In the genomic region with DNA sequence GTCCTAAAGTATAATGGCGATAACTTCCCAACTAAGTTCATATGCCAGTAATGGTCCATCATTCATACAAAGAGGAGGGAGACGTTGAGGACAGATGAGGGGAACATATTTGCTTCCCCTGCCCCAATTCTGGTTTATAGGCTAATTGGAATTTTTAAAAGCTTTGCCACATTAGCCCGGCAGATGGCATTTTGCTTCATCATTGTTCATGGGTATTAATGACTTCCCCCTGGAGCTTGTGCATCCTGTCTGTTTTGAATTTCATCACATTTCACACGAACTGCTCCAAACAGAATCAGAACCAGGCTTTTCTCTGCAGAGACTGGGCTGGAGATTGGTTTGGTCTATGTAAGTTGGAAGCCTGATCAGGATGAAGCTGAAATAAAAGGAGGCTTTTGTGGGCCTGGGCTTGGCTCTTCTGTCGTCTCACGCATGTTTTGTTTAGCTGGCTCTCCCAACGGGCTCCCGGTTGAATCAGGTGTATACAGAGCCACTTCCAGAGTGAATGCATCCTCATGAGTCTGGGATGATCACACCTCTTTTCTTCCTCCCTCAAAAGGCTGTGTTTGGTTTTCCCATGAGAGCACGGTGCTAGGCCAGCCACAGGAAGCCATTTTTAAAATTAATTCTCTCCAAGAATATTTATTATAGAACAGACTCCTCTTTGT, we compare ENCODE assay signal across 18 mouse cellular contexts. TPM values are rescaled to one million over a fixed set of nuclear protein-coding genes. Genes with fewer than 3 reads are reported as not detected.
A peak's percentile ranks its signal among the peaks of the same experiment; 100 is the strongest.
DNase-seq lines count a peak whose midpoint lies in the region; ATAC-seq and TF ChIP-seq lines count a peak whose summit lies in the region.
"Had no signal": no experiment of that assay in that cellular context is flagged by ENCODE, and none has a peak within 500 bp of the region (broad histone marks: within the 10 kb centered on the region; RNA-seq: fewer than 3 reads in every experiment).

No protein-coding gene starts in this region.

- no peaks in the 10 kb centered on the region for H3K36me3 ChIP-seq in hindbrain, postnatal 0 days (ENCODE audit: insufficient read depth, low read length)
- H3K36me3 ChIP-seq in hindbrain, embryonic 16.5 days (ENCODE audit: control insufficient read depth, insufficient read depth, low read length), result no peaks in the 10 kb centered on the region
- H3K36me3 ChIP-seq in forebrain, embryonic 12.5 days (replicated peaks), result no peaks in the 10 kb centered on the region
- no peaks in the 10 kb centered on the region for H3K36me3 ChIP-seq in neural tube, embryonic 14.5 days (ENCODE audit: control insufficient read depth, insufficient read depth, low read length)
- no peaks in the 10 kb centered on the region for H3K36me3 ChIP-seq in stomach, postnatal 0 days (ENCODE audit: control insufficient read depth, insufficient read depth, low read length)
- H3K36me3 ChIP-seq in liver, embryonic 11.5 days (ENCODE audit: control insufficient read depth, insufficient read depth, low read length), result no peaks in the 10 kb centered on the region
- H3K36me3 ChIP-seq in liver, postnatal 0 days (replicated peaks; ENCODE audit: insufficient read depth, low read length), result no peaks in the 10 kb centered on the region
- H3K36me3 ChIP-seq: G1E; liver, embryonic 12.5 days; midbrain, embryonic 12.5 days had no signal

- no peak overlapping the region for H3K4me3 ChIP-seq in hindbrain, postnatal 0 days (ENCODE audit: low read length)
- no peak overlapping the region for H3K4me3 ChIP-seq in hindbrain, embryonic 16.5 days (ENCODE audit: low read length)
- H3K4me3 ChIP-seq in forebrain, embryonic 12.5 days (replicated peaks), result no peak overlapping the region
- no peak overlapping the region for H3K4me3 ChIP-seq in neural tube, embryonic 14.5 days (ENCODE audit: low read depth, low read length)
- H3K4me3 ChIP-seq in stomach, postnatal 0 days (ENCODE audit: low read depth, low read length), result no peak overlapping the region
- H3K4me3 ChIP-seq in liver, embryonic 11.5 days (ENCODE audit: low read depth, low read length), result no peak overlapping the region
- H3K4me3 ChIP-seq in liver, postnatal 0 days (ENCODE audit: low read depth, low read length), result no peak overlapping the region
- H3K4me3 ChIP-seq: embryonic facial prominence, embryonic 15.5 days; liver, embryonic 12.5 days; midbrain, embryonic 12.5 days had no signal

- TF ChIP-seq CTCF in hindbrain, postnatal 0 days (IDR thresholded peaks at IDR 0.05; ENCODE audit: low read depth), result peak; percentile 35; the same call in 1 of the 2 replicates
- TF ChIP-seq CTCF in stomach, postnatal 0 days (IDR thresholded peaks at IDR 0.05; ENCODE audit: low read depth), result no peak
- no peak for TF ChIP-seq CTCF in liver, postnatal 0 days (IDR thresholded peaks at IDR 0.05; ENCODE audit: low read depth)

- H3K27ac ChIP-seq in hindbrain, postnatal 0 days, result no peak overlapping the region
- no peak overlapping the region for H3K27ac ChIP-seq in hindbrain, embryonic 16.5 days (ENCODE audit: low read depth, low read length)
- H3K27ac ChIP-seq in forebrain, embryonic 12.5 days, result peak overlapping the region; percentile 53
- peak overlapping the region; percentile 62; the same call in 1 of the 2 replicates for H3K27ac ChIP-seq in neural tube, embryonic 14.5 days (ENCODE audit: low read depth, low read length)
- H3K27ac ChIP-seq in stomach, postnatal 0 days (replicated peaks), result no peak overlapping the region
- no peak overlapping the region for H3K27ac ChIP-seq in liver, embryonic 11.5 days (ENCODE audit: low read depth, low read length)
- H3K27ac ChIP-seq in liver, postnatal 0 days (ENCODE audit: low read depth), result no peak overlapping the region
- H3K27ac ChIP-seq: embryonic facial prominence, embryonic 15.5 days; liver, embryonic 12.5 days; midbrain, embryonic 12.5 days had no signal

- 0 out of 2 replicates have a peak, but pooled peaks have one; percentile 53 for ATAC-seq in hindbrain, postnatal 0 days
- no peak for ATAC-seq in hindbrain, embryonic 16.5 days
- ATAC-seq in forebrain, embryonic 12.5 days (ENCODE audit: low FRiP score), result no peak
- ATAC-seq in neural tube, embryonic 14.5 days (ENCODE audit: low read depth), result no peak
- ATAC-seq in stomach, postnatal 0 days (ENCODE audit: low FRiP score, low TSS enrichment), result no peak
- ATAC-seq in liver, embryonic 11.5 days (replicated peaks; ENCODE audit: low FRiP score), result no peak
- no peak for ATAC-seq in liver, postnatal 0 days
- ATAC-seq: liver, embryonic 12.5 days had no signal

- H3K27me3 ChIP-seq in hindbrain, postnatal 0 days (ENCODE audit: insufficient read depth, low read length), result no peaks in the 10 kb centered on the region
- H3K27me3 ChIP-seq in hindbrain, embryonic 16.5 days (replicated peaks; ENCODE audit: control insufficient read depth, insufficient read depth, low read length), result no peaks in the 10 kb centered on the region
- H3K27me3 ChIP-seq in forebrain, embryonic 12.5 days, result no peaks in the 10 kb centered on the region
- H3K27me3 ChIP-seq in neural tube, embryonic 14.5 days (ENCODE audit: control insufficient read depth, insufficient read depth, low read length), result no peaks in the 10 kb centered on the region
- H3K27me3 ChIP-seq in stomach, postnatal 0 days (ENCODE audit: control insufficient read depth, insufficient read depth, low read length), result no peaks in the 10 kb centered on the region
- H3K27me3 ChIP-seq in liver, embryonic 11.5 days (replicated peaks; ENCODE audit: control insufficient read depth, insufficient read depth, low read length), result no peaks in the 10 kb centered on the region
- H3K27me3 ChIP-seq in liver, postnatal 0 days (ENCODE audit: insufficient read depth, low read length), result no peaks in the 10 kb centered on the region
- H3K27me3 ChIP-seq: embryonic facial prominence, embryonic 15.5 days; liver, embryonic 12.5 days; midbrain, embryonic 12.5 days had no signal

- no peaks in the 10 kb centered on the region for H3K9me3 ChIP-seq in hindbrain, postnatal 0 days (ENCODE audit: low read length)
- H3K9me3 ChIP-seq in hindbrain, embryonic 16.5 days (ENCODE audit: control insufficient read depth, low read length), result no peaks in the 10 kb centered on the region
- no peaks in the 10 kb centered on the region for H3K9me3 ChIP-seq in forebrain, embryonic 12.5 days
- no peaks in the 10 kb centered on the region for H3K9me3 ChIP-seq in neural tube, embryonic 14.5 days (ENCODE audit: control insufficient read depth, low read length)
- no peaks in the 10 kb centered on the region for H3K9me3 ChIP-seq in stomach, postnatal 0 days (ENCODE audit: control insufficient read depth, low read length)
- no peaks in the 10 kb centered on the region for H3K9me3 ChIP-seq in liver, embryonic 11.5 days (ENCODE audit: control insufficient read depth, low read length)
- H3K9me3 ChIP-seq in liver, postnatal 0 days (ENCODE audit: low read length), result no peaks in the 10 kb centered on the region
- H3K9me3 ChIP-seq: embryonic facial prominence, embryonic 15.5 days; G1E; liver, embryonic 12.5 days; midbrain, embryonic 12.5 days had no signal

- 53% methylated on average over 9 of the region's 9 CpGs for WGBS in hindbrain, postnatal 0 days
- WGBS in hindbrain, embryonic 16.5 days, result 53% methylated on average over 9 of the region's 9 CpGs
- 69% methylated on average over 9 of the region's 9 CpGs for WGBS in forebrain, embryonic 12.5 days
- 53% methylated on average over 9 of the region's 9 CpGs for WGBS in neural tube, embryonic 14.5 days
- 70% methylated on average over 9 of the region's 9 CpGs for whole genome bisulfite sequencing in stomach, postnatal 0 days
- WGBS in liver, embryonic 11.5 days, result 79% methylated on average over 9 of the region's 9 CpGs
- WGBS in liver, postnatal 0 days (ENCODE audit: insufficient replicate concordance), result 67% methylated on average over 9 of the region's 9 CpGs

- H3K9ac ChIP-seq in hindbrain, postnatal 0 days (replicated peaks; ENCODE audit: low read length), result no peak overlapping the region
- no peak overlapping the region for H3K9ac ChIP-seq in hindbrain, embryonic 16.5 days (ENCODE audit: low read depth, low read length)
- no peak overlapping the region for H3K9ac ChIP-seq in forebrain, embryonic 12.5 days
- no peak overlapping the region for H3K9ac ChIP-seq in neural tube, embryonic 14.5 days (replicated peaks; ENCODE audit: low read depth, low read length)
- H3K9ac ChIP-seq in stomach, postnatal 0 days (ENCODE audit: low read length), result no peak overlapping the region
- H3K9ac ChIP-seq in liver, embryonic 11.5 days (ENCODE audit: low read depth, low read length), result no peak overlapping the region
- H3K9ac ChIP-seq in liver, postnatal 0 days (replicated peaks), result no peak overlapping the region
- H3K9ac ChIP-seq: embryonic facial prominence, embryonic 15.5 days; liver, embryonic 12.5 days; midbrain, embryonic 12.5 days had no signal

- H3K4me2 ChIP-seq in hindbrain, postnatal 0 days (ENCODE audit: low read depth, low read length), result no peak overlapping the region
- no peak overlapping the region for H3K4me2 ChIP-seq in hindbrain, embryonic 16.5 days (ENCODE audit: low read length)
- no peak overlapping the region for H3K4me2 ChIP-seq in forebrain, embryonic 12.5 days
- H3K4me2 ChIP-seq in neural tube, embryonic 14.5 days (ENCODE audit: low read depth, low read length), result no peak overlapping the region
- no peak overlapping the region for H3K4me2 ChIP-seq in stomach, postnatal 0 days (replicated peaks; ENCODE audit: low read depth)
- no peak overlapping the region for H3K4me2 ChIP-seq in liver, embryonic 11.5 days
- H3K4me2 ChIP-seq in liver, postnatal 0 days (ENCODE audit: low read depth, low read length), result no peak overlapping the region
- H3K4me2 ChIP-seq: embryonic facial prominence, embryonic 15.5 days; liver, embryonic 12.5 days; midbrain, embryonic 12.5 days had no signal

- no peak for TF ChIP-seq EP300 in stomach, postnatal 0 days (optimal IDR thresholded peaks at IDR 0.05)
- TF ChIP-seq EP300 in liver, postnatal 0 days (IDR thresholded peaks at IDR 0.05; ENCODE audit: low read depth), result no peak

- no peaks in the 10 kb centered on the region; the same call in 1 of the 2 replicates for H3K4me1 ChIP-seq in hindbrain, postnatal 0 days (ENCODE audit: insufficient read depth, low read length)
- H3K4me1 ChIP-seq in hindbrain, embryonic 16.5 days (ENCODE audit: control insufficient read depth, insufficient read depth, low read depth, low read length), result no peaks in the 10 kb centered on the region
- H3K4me1 ChIP-seq in forebrain, embryonic 12.5 days, result no peaks in the 10 kb centered on the region
- 0 out of 2 replicates have a peak, but pooled peaks cover 5% of the 10 kb centered on the region for H3K4me1 ChIP-seq in neural tube, embryonic 14.5 days (ENCODE audit: control insufficient read depth, insufficient read depth, low read length)
- H3K4me1 ChIP-seq in stomach, postnatal 0 days (replicated peaks; ENCODE audit: control insufficient read depth, insufficient read depth), result no peaks in the 10 kb centered on the region
- no peaks in the 10 kb centered on the region for H3K4me1 ChIP-seq in liver, embryonic 11.5 days (replicated peaks; ENCODE audit: control insufficient read depth, insufficient read depth, low read length)
- no peaks in the 10 kb centered on the region for H3K4me1 ChIP-seq in liver, postnatal 0 days (ENCODE audit: insufficient read depth)
- H3K4me1 ChIP-seq: liver, embryonic 12.5 days; midbrain, embryonic 12.5 days had no signal

- peak; percentile 51 for DNase-seq in hindbrain, postnatal 0 days (ENCODE audit: low spot score)
- DNase-seq in layer of hippocampus, adult 9-10 months (ENCODE audit: low spot score), result peak; percentile 30
- DNase-seq in stomach, postnatal 0 days (ENCODE audit: low spot score), result no peak
- DNase-seq in liver, embryonic 11.5 days (ENCODE audit: low spot score), result no peak
- no peak for DNase-seq in liver, postnatal 0 days
- DNase-seq: adrenal gland, postnatal 25 days; cerebellum, postnatal 36 days; heart, postnatal 14 days; kidney, adult 11 months; kidney, postnatal 25 days; lung, postnatal 10 days had no signal

RNA-seq across cellular contexts. Expression of gene Pdgfra, which starts 47.7 kb away (rescaled TPM):
- 60.2 and 63.0 TPM in 2 replicates for total RNA-seq in hindbrain, postnatal 0 days (2014; rRNA removed)
- 21.9 and 25.7 TPM in 2 replicates for polyA plus RNA-seq in hindbrain, postnatal 0 days (2015; fragmentation: Nextera tagmentation; extraction: Ambion mirVana)
- 20.8 and 22.1 TPM in 2 replicates for polyA plus RNA-seq in hindbrain, embryonic 16.5 days (2015; fragmentation: Nextera tagmentation; extraction: Ambion mirVana)
- polyA plus RNA-seq in forebrain, embryonic 12.5 days (2016; fragmentation: Nextera tagmentation; extraction: Ambion mirVana), result 15.7 and 18.9 TPM in 2 replicates
- 11.6 and 23.2 TPM in 2 replicates for polyA plus RNA-seq in neural tube, embryonic 14.5 days (2014; fragmentation: Nextera tagmentation; extraction: Ambion mirVana)
- polyA plus RNA-seq in stomach, postnatal 0 days (2015; fragmentation: Nextera tagmentation; extraction: Ambion mirVana), result 7.9 and 8.5 TPM in 2 replicates
- 21.9 and 29.4 TPM in 2 replicates for polyA plus RNA-seq in liver, embryonic 11.5 days (2014; fragmentation: Nextera tagmentation; extraction: Ambion mirVana)
- 1.3 TPM in 2 replicates for polyA plus RNA-seq in liver, postnatal 0 days (2015; fragmentation: Nextera tagmentation; extraction: Ambion mirVana)
- polyA plus RNA-seq: G1E had no signal

Comparison
In these comparisons a context has a peak if more than half of its experiments do, and no peak if none do; other contexts are left out.
1. DNase-seq: peak in hindbrain, postnatal 0 days (single experiment) and layer of hippocampus, adult 9-10 months (single experiment); none in stomach, postnatal 0 days (single experiment), liver, embryonic 11.5 days (single experiment) and liver, postnatal 0 days (single experiment).
2. H3K27ac ChIP-seq: peak in forebrain, embryonic 12.5 days (single experiment) and neural tube, embryonic 14.5 days (single experiment); none in hindbrain, postnatal 0 days (single experiment), hindbrain, embryonic 16.5 days (single experiment), stomach, postnatal 0 days (single experiment), liver, embryonic 11.5 days (single experiment) and liver, postnatal 0 days (single experiment).